Mouse (Mus musculus): ENCODE results near the gene Tmem201.

Gene Tmem201

GRCm38 (mm10) chr4:149675378-149676261 lies 62.2 kb downstream of the Tmem201 start:
- DNase-seq, result peak; percentile 87

DNA sequence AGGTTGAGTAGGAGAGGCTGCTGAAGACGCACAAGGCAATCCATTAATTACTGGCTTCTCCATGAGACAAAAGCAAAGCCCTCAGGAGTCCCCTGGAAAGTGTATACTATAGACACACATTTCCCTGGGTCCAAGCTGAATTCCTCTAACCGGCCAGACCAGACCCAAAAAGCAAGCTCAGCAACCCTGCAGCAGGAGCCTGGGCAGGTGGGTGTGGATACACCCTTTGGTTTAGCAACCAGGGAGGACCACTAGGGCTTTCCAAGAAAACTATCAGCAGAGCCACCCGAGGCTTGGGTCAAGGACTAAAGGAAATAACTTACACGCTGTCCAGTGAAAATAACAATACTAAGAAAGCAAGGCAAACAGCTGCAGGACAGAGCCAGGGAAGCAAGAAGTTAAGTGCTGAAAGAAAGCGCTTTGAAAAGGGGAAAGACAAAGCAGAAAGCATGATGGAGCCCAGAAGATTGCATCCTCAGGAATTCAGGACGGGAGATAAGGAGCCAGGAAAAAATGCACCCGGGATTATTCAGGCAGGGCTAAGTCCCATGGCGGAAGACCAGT lies 62.9 kb downstream of the Tmem201 start:
- no peak for DNase-seq

- DNase-seq, result no peak
Observed at GRCm38 (mm10) chr4:149672747-149673146, 65.1 kb downstream of the Tmem201 start.

GRCm38 (mm10) chr4:149671175-149671574 lies 66.7 kb downstream of the Tmem201 start:
- DNase-seq, result no peak

DNA sequence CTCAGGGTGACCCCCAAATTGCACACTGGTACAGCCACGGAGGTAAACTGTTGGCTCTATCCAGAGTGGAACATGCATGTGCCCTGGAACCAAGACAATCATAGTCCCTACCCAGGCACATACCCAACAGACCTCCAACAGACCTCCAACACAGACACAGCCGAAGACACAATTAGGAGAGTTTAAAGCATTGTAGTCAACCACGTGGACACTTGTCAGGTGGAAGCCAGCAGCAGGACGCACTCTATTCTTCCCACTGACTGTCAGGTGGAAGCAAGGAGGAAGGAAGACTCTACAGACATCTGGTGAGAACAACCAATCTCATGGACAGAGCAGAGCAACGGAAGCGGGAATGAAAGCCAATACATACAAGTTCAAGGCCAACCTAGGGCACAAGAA lies 72.2 kb downstream of the Tmem201 start:
- DNase-seq, result no peak
